Mouse (Mus musculus) midbrain, embryonic 15.5 days (tissue): ENCODE data around the gene Pcmtd2. TPM values are rescaled to one million over a fixed set of nuclear protein-coding genes. Genes with fewer than 3 reads are reported as not detected.

Experiments used
- ATAC-seq: fragments of 200-750 bp; cut with Nextera tagmentation; replicated peaks from 2 replicates; pipeline ENCODE4 v1.8.0; 2017; ENCODE audit warnings: moderate TSS enrichment
- H3K27ac ChIP-seq: fragments of 300-500 bp; sonication (generic); 2 replicates; pipeline ENCODE4 v1.5.1; 2015; ENCODE audit warnings: mild to moderate bottlenecking, inconsistent platforms
- H3K27me3 ChIP-seq: fragments of 300-500 bp; sonication (generic); replicated peaks from 2 replicates; pipeline ENCODE4 v1.6.1; 2015; ENCODE audit warnings: inconsistent platforms
- H3K36me3 ChIP-seq: fragments of 300-500 bp; sonication (generic); replicated peaks from 2 replicates; pipeline ENCODE4 v1.6.1; 2015; ENCODE audit warnings: inconsistent platforms
- H3K4me1 ChIP-seq: fragments of 300-500 bp; sonication (generic); 2 replicates; pipeline ENCODE4 v1.6.1; 2015; ENCODE audit warnings: inconsistent platforms
- H3K4me2 ChIP-seq: fragments of 300-500 bp; sonication (generic); 2 replicates; pipeline ENCODE4 v1.6.1; 2015; ENCODE audit warnings: inconsistent platforms, mild to moderate bottlenecking, moderate library complexity
- H3K4me3 ChIP-seq: fragments of 300-500 bp; sonication (generic); 2 replicates; pipeline ENCODE4 v1.5.1; 2015; ENCODE audit warnings: mild to moderate bottlenecking, inconsistent platforms
- H3K9ac ChIP-seq: fragments of 300-500 bp; sonication (generic); 2 replicates; pipeline ENCODE4 v1.6.1; 2015; ENCODE audit warnings: mild to moderate bottlenecking, inconsistent platforms
- H3K9me3 ChIP-seq: fragments of 300-500 bp; sonication (generic); 2 replicates; pipeline ENCODE4 v1.6.1; 2016; ENCODE audit warnings: inconsistent platforms
- WGBS: fragments of 180-500 bp; shearing (Covaris S2); methylation state at CpG from one replicate; pipeline ENCODE4 v1.1.7; 2015; ENCODE audit warnings: mixed read lengths; 5-methylcytosine and 5-hydroxymethylcytosine counted together
- polyA plus RNA-seq: library from polyadenylated mRNA; unstranded; fragments of >200 nt; fragmentation: Nextera tagmentation; extraction: Ambion mirVana; gene quantifications from 2 replicates; pipeline ENCODE4 v1.2.1, GENCODE M21; 2015

The Pcmtd2 gene
- polyA plus RNA-seq, 1 experiment from 2014 or later: 35.5 TPM

GRCm38 (mm10) chr2:181866931-181867330 is 29.3 kb downstream of the Pcmtd2 start:
- 57% methylated on average over 5 of the region's 5 CpGs for WGBS
- no peak for ATAC-seq
- Histone ChIP-seq H3K4me2 (no peak overlapping the region), H3K4me3 (no peak overlapping the region), H3K9me3 (no peaks in the 10 kb centered on the region), H3K27me3 (no peaks in the 10 kb centered on the region), H3K27ac (no peak overlapping the region), H3K36me3 (peaks cover 17% of the 10 kb centered on the region; the same call in 1 of the 2 replicates), H3K4me1 (peaks cover 28% of the 10 kb centered on the region), H3K9ac (no peak overlapping the region)

DNA sequence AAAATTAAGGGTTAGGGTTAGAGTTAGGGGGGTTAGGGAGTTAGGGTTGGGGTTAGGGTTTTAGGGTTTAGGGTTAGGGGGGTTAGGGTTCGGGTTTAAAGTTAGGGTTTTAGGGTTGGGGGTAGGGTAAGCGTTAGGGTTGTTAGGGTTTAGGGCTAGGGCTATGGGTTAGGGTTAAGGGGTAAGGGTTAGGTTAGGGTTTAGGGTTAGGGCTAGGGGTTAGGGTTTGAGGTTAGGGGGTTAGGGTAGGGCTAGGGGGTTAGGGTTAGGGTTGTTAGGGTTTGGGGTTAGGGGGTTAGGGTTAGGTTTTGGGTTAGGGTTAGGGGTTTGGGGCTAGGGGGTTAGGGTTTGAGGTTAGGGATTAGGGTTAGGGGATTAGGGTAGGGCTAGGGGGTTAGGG is 33.4 kb downstream of the Pcmtd2 start:
- no peak for ATAC-seq
- no peak overlapping the region for H3K4me2 ChIP-seq
- WGBS: 94% methylated on average over 2 of the region's 2 CpGs
- peaks cover 17% of the 10 kb centered on the region; the same call in 1 of the 2 replicates for H3K36me3 ChIP-seq
- no peak overlapping the region for H3K4me3 ChIP-seq
- no peaks in the 10 kb centered on the region for H3K9me3 ChIP-seq
- peaks cover 8% of the 10 kb centered on the region for H3K4me1 ChIP-seq
- no peaks in the 10 kb centered on the region for H3K27me3 ChIP-seq
- H3K27ac ChIP-seq: no peak overlapping the region
- H3K9ac ChIP-seq: no peak overlapping the region

- no peak overlapping the region for H3K27ac ChIP-seq
- no peaks in the 10 kb centered on the region for H3K27me3 ChIP-seq
- no peaks in the 10 kb centered on the region; the same call in 1 of the 2 replicates for H3K36me3 ChIP-seq
- H3K4me3 ChIP-seq: no peak overlapping the region
- no peaks in the 10 kb centered on the region for H3K9me3 ChIP-seq
- no peaks in the 10 kb centered on the region for H3K4me1 ChIP-seq
- no peak overlapping the region for H3K9ac ChIP-seq
- no peak for ATAC-seq
- H3K4me2 ChIP-seq: no peak overlapping the region
- WGBS: 79% methylated on average over 1 of the region's 1 CpGs
Measured at GRCm38 (mm10) chr2:181878903-181879302, 41.2 kb downstream of the Pcmtd2 start.

- no peak overlapping the region for H3K4me2 ChIP-seq
- no peaks in the 10 kb centered on the region for H3K4me1 ChIP-seq
- H3K27ac ChIP-seq: no peak overlapping the region
- no peaks in the 10 kb centered on the region for H3K9me3 ChIP-seq
- no peak for ATAC-seq
- no peak overlapping the region for H3K9ac ChIP-seq
- H3K36me3 ChIP-seq: no peaks in the 10 kb centered on the region
- no peak overlapping the region for H3K4me3 ChIP-seq
- no peaks in the 10 kb centered on the region for H3K27me3 ChIP-seq
- 92% methylated on average over 3 of the region's 3 CpGs for WGBS
Measured at GRCm38 (mm10) chr2:181883022-181883749, 45.5 kb downstream of the Pcmtd2 start.

Other genes with a start within 250 kb of the Pcmtd2 start
- gene Prpf6, start 246.0 kb upstream of the Pcmtd2 start, polyA plus RNA-seq: 68.4 and 69.0 TPM in 2 replicates
- 97.1 and 111 TPM in 2 replicates for gene Zfp512b, start 245.1 kb upstream of the Pcmtd2 start, polyA plus RNA-seq
- gene Samd10, start 238.6 kb upstream of the Pcmtd2 start, polyA plus RNA-seq: 232 and 239 TPM in 2 replicates
- not detected in 2 replicates for gene Gm29797, start 180.8 kb upstream of the Pcmtd2 start, polyA plus RNA-seq
- 18.3 and 19.7 TPM in 2 replicates for gene Sox18, start 166.2 kb upstream of the Pcmtd2 start, polyA plus RNA-seq
- 52.2 and 54.5 TPM in 2 replicates for gene Tcea2, start 157.5 kb upstream of the Pcmtd2 start, polyA plus RNA-seq
- gene Rgs19, start 143.9 kb upstream of the Pcmtd2 start, polyA plus RNA-seq: 65.4 and 67.3 TPM in 2 replicates
- gene Lkaaear1, start 139.4 kb upstream of the Pcmtd2 start, polyA plus RNA-seq: not detected in 2 replicates
- gene Oprl1, start 122.8 kb upstream of the Pcmtd2 start, polyA plus RNA-seq: 106 and 107 TPM in 2 replicates
- 22.0 and 24.6 TPM in 2 replicates for gene Myt1, start 74.5 kb upstream of the Pcmtd2 start, polyA plus RNA-seq
- gene Polr3k, start 26.5 kb downstream of the Pcmtd2 start, polyA plus RNA-seq: 76.6 and 79.9 TPM in 2 replicates
- gene Gm14496, start 153.3 kb downstream of the Pcmtd2 start, polyA plus RNA-seq: not detected in 2 replicates